Mouse (Mus musculus): ENCODE measurements around the gene Cep131.

GRCm38 (mm10) chr11:120090661-120091060, 4.0 kb upstream of the Cep131 start:
- TF ChIP-seq CTCF (IDR thresholded peaks at IDR 0.05; ENCODE audit: low read depth, low read length), result no peak
- no peak for TF ChIP-seq POLR2A (IDR thresholded peaks at IDR 0.05; ENCODE audit: insufficient read depth, low read length)
